Mouse (Mus musculus) lung, adult 2 months (tissue): ENCODE results near the gene Map2k7.

Experiments used
- CTCF ChIP-seq: fragments of 200-500 bp; IDR thresholded peaks from 2 replicates; pipeline ENCODE4 v1.5.1; 2011; ENCODE audit warnings: mild to moderate bottlenecking, low read length, control low read depth; ENCODE audit not compliant: insufficient read depth
- POLR2A ChIP-seq: fragments of 200-500 bp; IDR thresholded peaks from 2 replicates; pipeline ENCODE4 v1.6.1; 2011; ENCODE audit warnings: low read depth, mild to moderate bottlenecking, control low read depth, low read length, borderline replicate concordance; ENCODE audit errors: extremely low read depth

DNA sequence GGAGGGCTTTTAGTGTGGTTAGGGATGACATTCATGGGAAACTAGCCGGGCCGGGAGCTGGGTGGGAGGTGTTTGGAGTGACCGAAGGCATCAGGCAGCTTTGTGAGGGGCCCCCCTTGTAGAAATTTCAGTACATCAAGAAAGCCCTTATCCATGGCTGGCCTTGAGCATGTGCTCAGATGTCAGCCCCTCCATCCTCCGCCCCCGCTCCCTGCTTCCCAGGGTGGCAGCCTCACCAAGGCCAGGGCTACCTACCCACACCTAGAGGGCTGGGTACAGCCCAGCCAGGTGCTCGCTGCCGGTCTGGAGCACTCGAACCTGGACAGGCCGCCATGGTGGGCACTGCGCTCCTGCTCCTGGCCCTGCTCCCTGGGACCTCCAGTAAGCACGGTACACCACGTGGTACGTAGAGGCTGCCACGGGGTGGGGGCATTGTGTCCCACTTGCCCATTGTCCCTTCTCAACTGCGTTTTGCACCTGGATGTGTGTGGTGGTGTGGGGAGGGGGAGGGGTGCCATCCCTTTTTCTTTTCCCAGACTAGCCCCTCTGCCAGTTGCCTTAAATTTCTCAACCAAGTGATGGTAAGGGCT, 9.5 kb downstream of the Map2k7 start, which contains the start of gene Tgfbr3l:
- TF ChIP-seq CTCF (no peak), POLR2A (no peak)
